Mouse (Mus musculus) thymus, adult 2 months (tissue): ENCODE measurements around the gene Slc2a5.

ENCODE experiments used
- CTCF ChIP-seq: fragments of 200-500 bp; IDR thresholded peaks from 2 replicates; pipeline ENCODE4 v1.5.1; 2012; ENCODE audit warnings: mild to moderate bottlenecking, control low read depth, low read length, moderate library complexity, borderline replicate concordance; ENCODE audit not compliant: control insufficient read depth, poor library complexity, insufficient read depth; ENCODE audit errors: extremely low read depth
- POLR2A ChIP-seq: fragments of 200-500 bp; IDR thresholded peaks from 2 replicates; pipeline ENCODE4 v1.6.1; 2012; ENCODE audit warnings: mild to moderate bottlenecking, low read length, control low read depth, moderate library complexity; ENCODE audit not compliant: control insufficient read depth, poor library complexity, insufficient read depth; ENCODE audit errors: extremely low read depth

- TF ChIP-seq CTCF (no peak), POLR2A (no peak)
These were observed 31.8 kb upstream of the Slc2a5 start, which contains the start of gene Gpr157 for GRCm38 (mm10) chr4:150087161-150087889.
